Mouse (Mus musculus): ENCODE measurements around the gene Pi16.

DNA sequence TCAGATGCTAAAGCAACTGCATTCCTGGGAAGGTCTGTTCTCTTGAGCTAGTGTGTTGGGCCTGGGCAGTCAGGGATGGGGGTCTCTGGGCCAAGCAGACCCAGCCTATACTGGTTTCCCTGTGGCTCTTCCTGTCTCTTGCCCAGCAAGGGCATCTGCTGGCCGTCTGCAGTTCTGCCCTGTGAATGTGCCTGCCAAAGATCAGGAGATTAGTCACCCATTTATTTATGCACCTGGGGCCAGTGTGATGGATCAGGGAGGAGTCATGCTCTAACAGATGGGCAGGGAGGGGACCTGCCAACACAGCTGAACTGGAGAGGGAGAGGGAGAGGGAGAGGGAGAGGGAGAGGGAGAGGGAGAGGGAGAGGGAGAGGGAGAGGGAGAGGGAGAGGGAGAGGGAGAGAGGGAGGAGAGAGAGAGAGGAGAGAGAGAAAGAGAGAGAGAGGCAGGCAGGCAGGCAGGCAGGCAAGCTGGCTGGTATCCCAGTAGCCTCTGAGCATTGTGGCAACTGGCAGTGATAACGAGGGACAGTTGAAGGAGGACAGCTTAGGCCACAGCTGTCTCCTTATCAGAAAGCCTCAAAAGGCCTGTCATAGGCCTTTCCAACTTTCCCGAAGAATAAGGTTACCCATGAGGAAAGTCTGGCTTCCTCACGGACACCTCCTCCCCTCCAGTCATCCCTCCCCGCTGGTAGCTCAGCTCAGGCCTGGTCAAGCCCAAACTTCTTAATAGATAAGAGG, 13.4 kb downstream of the Pi16 start:
- TF ChIP-seq CTCF (IDR thresholded peaks at IDR 0.05; ENCODE audit: low read depth, low read length), result no peak
- no peak for TF ChIP-seq POLR2A (IDR thresholded peaks at IDR 0.05; ENCODE audit: extremely low read depth, insufficient read depth, low read length)

All from liver, adult 2 months (tissue).